Mouse (Mus musculus): Measurements from ENCODE around the gene Erfe.

The Erfe gene
- long read RNA-seq, experiment 1 = 0 reads
- long read RNA-seq, experiment 2, partial matches to known transcripts = 1 of 4 reads
- long read RNA-seq, experiment 2, other reads (novel, unspliced or antisense) = 1 of 4 reads

GRCm38 (mm10) chr1:91366215-91367108, at the start of gene Erfe:
Gene Erfe (plus strand): TSS chr1:91366430.
- intact Hi-C loops (cut with DNase I) = no loop called here

GRCm38 (mm10) chr1:91317656-91318055, 48.6 kb upstream of the Erfe start:
- intact Hi-C loops (cut with DNase I) = no loop called here

GRCm38 (mm10) chr1:91321760-91322438, 44.3 kb upstream of the Erfe start, which contains the start of gene Espnl:
Gene Espnl (plus strand): TSS chr1:91322075.
- intact Hi-C loops (cut with DNase I) = no loop called here

GRCm38 (mm10) chr1:91324646-91325045, 41.6 kb upstream of the Erfe start:
- intact Hi-C loops (cut with DNase I) = no loop called here

GRCm38 (mm10) chr1:91325488-91326042, 40.7 kb upstream of the Erfe start:
- intact Hi-C loops (cut with DNase I) = no loop called here

- intact Hi-C loops (cut with DNase I) = no loop called here
Observed at GRCm38 (mm10) chr1:91332102-91332501, 34.1 kb upstream of the Erfe start.

GRCm38 (mm10) chr1:91333582-91333981, 32.6 kb upstream of the Erfe start:
- intact Hi-C loops (cut with DNase I) = no loop called here

GRCm38 (mm10) chr1:91337355-91337754, 28.9 kb upstream of the Erfe start:
- intact Hi-C loops (cut with DNase I) = no loop called here

- intact Hi-C loops (cut with DNase I) = loop anchor here (10.0 kb wide), 1 partner anchor 169 kb away; the partner anchor contains the start of gene Ramp1
Observed at GRCm38 (mm10) chr1:91344001-91344400, 22.2 kb upstream of the Erfe start.

GRCm38 (mm10) chr1:91344921-91345685, 21.1 kb upstream of the Erfe start:
- intact Hi-C loops (cut with DNase I) = loop anchor here (10.0 kb wide), 1 partner anchor 170 kb away; the partner anchor contains the start of gene Ramp1

GRCm38 (mm10) chr1:91346892-91347291, 19.3 kb upstream of the Erfe start:
- intact Hi-C loops (cut with DNase I) = loop anchor here (10.0 kb wide), 1 partner anchor 172 kb away; the partner anchor contains the start of gene Ramp1

GRCm38 (mm10) chr1:91350841-91351240, 15.4 kb upstream of the Erfe start, which contains the start of gene Klhl30:
Gene Klhl30 (plus strand): TSS chr1:91351016.
- intact Hi-C loops (cut with DNase I) = no loop called here

- intact Hi-C loops (cut with DNase I) = no loop called here
Observed at GRCm38 (mm10) chr1:91351249-91351648, 15.0 kb upstream of the Erfe start.

GRCm38 (mm10) chr1:91352277-91352676, 14.0 kb upstream of the Erfe start:
- intact Hi-C loops (cut with DNase I) = no loop called here

- intact Hi-C loops (cut with DNase I) = no loop called here
Observed at GRCm38 (mm10) chr1:91356105-91356504, 10.1 kb upstream of the Erfe start.

- intact Hi-C loops (cut with DNase I) = no loop called here
Observed at GRCm38 (mm10) chr1:91362113-91362512, 4.1 kb upstream of the Erfe start.

- intact Hi-C loops (cut with DNase I) = no loop called here
Observed at GRCm38 (mm10) chr1:91364822-91365644, 1.2 kb upstream of the Erfe start.

GRCm38 (mm10) chr1:91365816-91366214, 415 bp upstream of the Erfe start:
- intact Hi-C loops (cut with DNase I) = no loop called here

GRCm38 (mm10) chr1:91367295-91367694, 1.1 kb downstream of the Erfe start:
- intact Hi-C loops (cut with DNase I) = no loop called here

GRCm38 (mm10) chr1:91369408-91369807, 3.2 kb downstream of the Erfe start:
- intact Hi-C loops (cut with DNase I) = no loop called here
